Mouse (Mus musculus): Measurements from ENCODE around the gene Rfc3. TPM values are rescaled to one million over a fixed set of nuclear protein-coding genes. Genes with fewer than 3 reads are reported as not detected.

Rfc3 gene
- 63.4 and 68.3 TPM in 2 replicates for polyA plus RNA-seq (2012; rRNA removed)

DNA sequence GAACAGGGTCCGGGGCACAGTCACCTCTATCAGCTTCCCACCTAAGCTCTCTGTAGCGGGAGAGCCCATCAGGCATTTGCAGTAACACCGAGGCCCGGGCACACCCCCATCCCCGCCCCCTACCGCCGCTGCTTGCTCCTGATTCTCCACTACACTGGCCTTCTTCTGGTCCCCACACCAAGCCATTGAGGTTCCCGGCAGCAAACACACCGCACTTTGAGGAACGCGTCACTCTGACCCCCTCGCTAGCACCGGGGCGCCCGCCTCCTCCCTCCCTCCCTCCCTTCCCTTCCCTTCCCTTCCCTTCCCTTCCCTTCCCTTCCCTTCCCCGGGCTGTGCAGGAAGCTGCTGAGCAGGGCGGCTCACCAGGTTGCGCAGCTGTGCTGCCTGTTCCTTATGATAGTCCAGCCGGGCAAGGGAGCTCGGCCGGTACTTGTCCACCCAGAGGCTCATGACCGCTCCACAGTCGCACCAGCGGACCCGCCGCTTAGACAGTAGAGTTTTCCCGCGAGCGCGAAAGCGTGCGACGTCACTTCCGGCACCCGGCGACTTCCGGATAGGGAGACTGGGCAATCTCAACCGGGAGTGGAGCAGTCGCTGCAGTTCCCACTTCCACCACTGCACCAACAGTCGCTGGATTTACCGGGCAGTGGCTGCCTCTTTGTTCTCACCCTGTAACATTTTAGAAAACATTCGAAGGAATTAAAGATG is at the start of gene Rfc3:
TSS of gene Rfc3 (minus strand) at position 543 of the 711 bp plus-strand sequence.

DNA sequence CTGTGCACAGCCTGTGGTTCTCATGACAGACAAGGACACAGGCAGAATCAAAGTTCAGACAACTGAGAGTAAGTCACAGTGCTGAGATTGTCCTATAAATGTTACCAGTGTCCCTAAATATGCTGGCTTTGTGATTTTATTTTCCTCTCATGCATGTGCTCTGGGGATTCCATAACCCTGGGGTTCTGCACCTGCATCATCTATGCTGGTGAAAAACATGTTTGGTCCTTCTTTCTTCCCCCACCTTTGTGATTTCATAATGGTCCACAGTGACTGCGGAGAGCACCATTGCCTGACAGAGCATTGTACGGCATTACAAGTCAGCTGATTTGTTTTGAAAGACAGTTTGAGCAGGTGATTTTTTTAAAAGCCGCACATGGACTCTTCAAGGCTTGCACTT is 45.1 kb downstream of the Rfc3 start, which contains the start of gene Vmn2r18:
TSS of gene Vmn2r18 (minus strand) at position 101 of the 400 bp plus-strand sequence.

Other genes starting within 250 kb of the Rfc3 start
- gene Gm42906, start 223.1 kb downstream of the Rfc3 start, polyA plus RNA-seq (2012; rRNA removed): not detected in 2 replicates
- gene Vmn2r18, start 45.2 kb downstream of the Rfc3 start, polyA plus RNA-seq (2012; rRNA removed): 0.04 and 0.07 TPM in 2 replicates

Measured in central nervous system, embryonic 14 days (tissue).